Mouse (Mus musculus) midbrain, embryonic 12.5 days (tissue): ENCODE measurements around the gene Gm42715. TPM values are rescaled to one million over a fixed set of nuclear protein-coding genes. Genes with fewer than 3 reads are reported as not detected.
A peak's percentile ranks its signal among the peaks of the same experiment; 100 is the strongest.
"Not testable (repeated sequence)": the region's sequence is repeated elsewhere in the genome, so short reads cannot be mapped to it uniquely, and the experiment has no call there.

Source experiments
- ATAC-seq: fragments of 200-750 bp; cut with Nextera tagmentation; 2 replicates; pipeline ENCODE4 v1.8.0; 2017; ENCODE audit warnings: low read depth, moderate TSS enrichment, moderate library complexity; ENCODE audit not compliant: low FRiP score
- H3K27ac ChIP-seq: fragments of 300-500 bp; sonication (generic); replicated peaks from 2 replicates; pipeline ENCODE4 v1.5.1; 2016; ENCODE audit warnings: mild to moderate bottlenecking
- H3K27me3 ChIP-seq: fragments of 300-500 bp; sonication (generic); 2 replicates; pipeline ENCODE4 v1.6.1; 2016; ENCODE audit warnings: mild to moderate bottlenecking
- H3K36me3 ChIP-seq: fragments of 300-500 bp; sonication (generic); 2 replicates; pipeline ENCODE4 v1.6.1; 2016
- H3K4me1 ChIP-seq: fragments of 300-500 bp; sonication (generic); 2 replicates; pipeline ENCODE4 v1.6.1; 2016
- H3K4me2 ChIP-seq: fragments of 300-500 bp; sonication (generic); replicated peaks from 2 replicates; pipeline ENCODE4 v1.6.1; 2016; ENCODE audit warnings: mild to moderate bottlenecking, moderate library complexity
- H3K4me3 ChIP-seq: fragments of 300-500 bp; sonication (generic); 2 replicates; pipeline ENCODE4 v1.5.1; 2016; ENCODE audit warnings: mild to moderate bottlenecking
- H3K9ac ChIP-seq: fragments of 300-500 bp; sonication (generic); replicated peaks from 2 replicates; pipeline ENCODE4 v1.6.1; 2016; ENCODE audit warnings: mild to moderate bottlenecking, moderate library complexity
- H3K9me3 ChIP-seq: fragments of 300-500 bp; sonication (generic); 2 replicates; pipeline ENCODE4 v1.6.1; 2016; ENCODE audit warnings: mild to moderate bottlenecking
- WGBS: fragments of 180-500 bp; shearing (Covaris S2); methylation state at CpG from one replicate; pipeline ENCODE4 v1.1.7; 2016; 5-methylcytosine and 5-hydroxymethylcytosine counted together
- polyA plus RNA-seq: library from polyadenylated mRNA; unstranded; fragments of >200 nt; fragmentation: Nextera tagmentation; extraction: Ambion mirVana; gene quantifications from 2 replicates; pipeline ENCODE4 v1.2.1, GENCODE M21; 2016

Gene Gm42715
- polyA plus RNA-seq, 1 experiment from 2014 or later: 19.4 TPM

GRCm38 (mm10) chr7:127477687-127478634 is 41.4 kb upstream of the Gm42715 start:
- under 1% methylated on average over 50 of the region's 50 CpGs for WGBS
- Histone ChIP-seq H3K36me3 (peaks cover 62% of the 10 kb centered on the region), H3K4me2 (peak overlapping the region; percentile 99), H3K4me3 (peak overlapping the region; percentile 92), H3K27ac (peak overlapping the region; percentile 97), H3K9me3 (no peaks in the 10 kb centered on the region), H3K27me3 (no peaks in the 10 kb centered on the region), H3K9ac (peak overlapping the region; percentile 87), H3K4me1 (peaks cover 28% of the 10 kb centered on the region)
- peak; percentile 91 for ATAC-seq

- peak within 1 kb of the TSS; percentile 87 for H3K9ac ChIP-seq
- peak within 1 kb of the TSS; percentile 92 for H3K4me3 ChIP-seq
- WGBS: under 1% methylated on average over 62 of the region's 62 CpGs
- peak; percentile 84 for ATAC-seq
- peaks cover 26% of the 10 kb centered on the region for H3K4me1 ChIP-seq
- peak within 1 kb of the TSS; percentile 99 for H3K4me2 ChIP-seq
- H3K36me3 ChIP-seq: peaks cover 65% of the 10 kb centered on the region
- H3K9me3 ChIP-seq: no peaks in the 10 kb centered on the region
- H3K27me3 ChIP-seq: no peaks in the 10 kb centered on the region
- H3K27ac ChIP-seq: peak within 1 kb of the TSS; percentile 97
Observed at GRCm38 (mm10) chr7:127478635-127479317, 40.6 kb upstream of the Gm42715 start, which contains the start of gene Fbrs. Gene Fbrs, plus strand, starts transcription at chr7:127479199.

- no peaks in the 10 kb centered on the region for H3K9me3 ChIP-seq
- peaks cover 26% of the 10 kb centered on the region for H3K4me1 ChIP-seq
- peak overlapping the region; percentile 92 for H3K4me3 ChIP-seq
- peak overlapping the region; percentile 97 for H3K27ac ChIP-seq
- peak overlapping the region; percentile 99 for H3K4me2 ChIP-seq
- H3K27me3 ChIP-seq: no peaks in the 10 kb centered on the region
- no peak for ATAC-seq
- peak overlapping the region; percentile 87 for H3K9ac ChIP-seq
- H3K36me3 ChIP-seq: peaks cover 65% of the 10 kb centered on the region
- 6% methylated on average over 38 of the region's 48 CpGs for WGBS
Observed at GRCm38 (mm10) chr7:127479318-127480225, 39.8 kb upstream of the Gm42715 start.

GRCm38 (mm10) chr7:127480321-127480720 is 39.1 kb upstream of the Gm42715 start:
- Histone ChIP-seq H3K27me3 (no peaks in the 10 kb centered on the region), H3K9ac (peak overlapping the region; percentile 87; the same call in 1 of the 2 replicates), H3K4me2 (peak overlapping the region; percentile 99), H3K27ac (no peak overlapping the region), H3K4me3 (peak overlapping the region; percentile 92), H3K36me3 (peaks cover 65% of the 10 kb centered on the region), H3K4me1 (peaks cover 26% of the 10 kb centered on the region), H3K9me3 (no peaks in the 10 kb centered on the region)
- no peak for ATAC-seq
- 59% methylated on average over 2 of the region's 2 CpGs for WGBS

- H3K9me3 ChIP-seq: no peaks in the 10 kb centered on the region
- no peak overlapping the region for H3K9ac ChIP-seq
Observed at GRCm38 (mm10) chr7:127485416-127485815, 34.0 kb upstream of the Gm42715 start.

GRCm38 (mm10) chr7:127488364-127488763 is 31.0 kb upstream of the Gm42715 start:
- 95% methylated on average over 4 of the region's 5 CpGs for WGBS
- not testable (repeated sequence) for H3K4me1 ChIP-seq, H3K27me3 ChIP-seq, ATAC-seq, H3K9ac ChIP-seq, H3K9me3 ChIP-seq, H3K27ac ChIP-seq, H3K4me3 ChIP-seq, H3K4me2 ChIP-seq
- H3K36me3 ChIP-seq: peaks cover 86% of the 10 kb centered on the region

More at GRCm38 (mm10) chr7:127485416-127485815, 34.0 kb upstream of the Gm42715 start:
- Histone ChIP-seq H3K4me3 (no peak overlapping the region), H3K27ac (no peak overlapping the region), H3K4me1 (peaks cover 7% of the 10 kb centered on the region), H3K27me3 (no peaks in the 10 kb centered on the region), H3K36me3 (peaks cover 95% of the 10 kb centered on the region), H3K4me2 (no peak overlapping the region)
- WGBS: 83% methylated on average over 5 of the region's 5 CpGs
- no peak for ATAC-seq

- no peak for ATAC-seq
- Histone ChIP-seq H3K27me3 (no peaks in the 10 kb centered on the region), H3K27ac (no peak overlapping the region), H3K36me3 (peaks cover 69% of the 10 kb centered on the region), H3K9ac (no peak overlapping the region), H3K4me1 (no peaks in the 10 kb centered on the region), H3K4me3 (no peak overlapping the region), H3K9me3 (no peaks in the 10 kb centered on the region), H3K4me2 (no peak overlapping the region)
- 92% methylated on average over 7 of the region's 7 CpGs for WGBS
Observed at GRCm38 (mm10) chr7:127489982-127490381, 29.4 kb upstream of the Gm42715 start.

GRCm38 (mm10) chr7:127491846-127492245 is 27.5 kb upstream of the Gm42715 start:
- no peak for ATAC-seq
- Histone ChIP-seq H3K4me2 (no peak overlapping the region), H3K9me3 (no peaks in the 10 kb centered on the region), H3K36me3 (peaks cover 51% of the 10 kb centered on the region), H3K4me3 (no peak overlapping the region), H3K27me3 (no peaks in the 10 kb centered on the region), H3K4me1 (no peaks in the 10 kb centered on the region), H3K9ac (no peak overlapping the region), H3K27ac (no peak overlapping the region)
- 91% methylated on average over 3 of the region's 3 CpGs for WGBS

- Histone ChIP-seq H3K4me2 (no peak overlapping the region), H3K4me1 (no peaks in the 10 kb centered on the region), H3K36me3 (peaks cover 25% of the 10 kb centered on the region), H3K4me3 (no peak overlapping the region), H3K27ac (no peak overlapping the region), H3K9me3 (no peaks in the 10 kb centered on the region), H3K9ac (no peak overlapping the region), H3K27me3 (no peaks in the 10 kb centered on the region)
- no peak for ATAC-seq
Observed at GRCm38 (mm10) chr7:127494648-127495047, 24.7 kb upstream of the Gm42715 start.

GRCm38 (mm10) chr7:127497382-127497781 is 22.0 kb upstream of the Gm42715 start:
- Histone ChIP-seq H3K9ac (no peak overlapping the region), H3K27ac (no peak overlapping the region), H3K9me3 (no peaks in the 10 kb centered on the region), H3K4me3 (no peak overlapping the region), H3K27me3 (no peaks in the 10 kb centered on the region), H3K4me1 (no peaks in the 10 kb centered on the region), H3K4me2 (no peak overlapping the region), H3K36me3 (no peaks in the 10 kb centered on the region)
- WGBS: 85% methylated on average over 2 of the region's 2 CpGs
- ATAC-seq: no peak

GRCm38 (mm10) chr7:127498407-127498806 is 21.0 kb upstream of the Gm42715 start:
- ATAC-seq: no peak
- H3K27me3 ChIP-seq: no peaks in the 10 kb centered on the region
- no peaks in the 10 kb centered on the region for H3K4me1 ChIP-seq
- H3K36me3 ChIP-seq: no peaks in the 10 kb centered on the region
- H3K4me2 ChIP-seq: no peak overlapping the region
- 41% methylated on average over 3 of the region's 3 CpGs for WGBS
- H3K4me3 ChIP-seq: no peak overlapping the region
- H3K9me3 ChIP-seq: no peaks in the 10 kb centered on the region
- no peak overlapping the region for H3K9ac ChIP-seq
- H3K27ac ChIP-seq: no peak overlapping the region
